Mouse (Mus musculus) myocyte (in vitro differentiated cells): ENCODE measurements at regions not wholly inside any gene's neighbourhood (a gene's known extent, or its start where the extent isn't known, plus 50 kb on each side); places are given as distances from the start of the nearest gene placed in this dataset.

Source experiments
- H3K27me3 ChIP-seq: one replicate; pipeline ENCODE4 v1.6.1; 2011; ENCODE audit not compliant: control insufficient read depth, insufficient read depth, insufficient read length
- H3K36me3 ChIP-seq: one replicate; pipeline ENCODE4 v1.6.1; 2011; ENCODE audit not compliant: control insufficient read depth, insufficient read depth
- H3K4me2 ChIP-seq: one replicate; pipeline ENCODE4 v1.6.1; 2011; ENCODE audit warnings: low read depth, control low read depth
- H3K4me3 ChIP-seq: one replicate; pipeline ENCODE4 v1.5.1; 2011; ENCODE audit warnings: mild to moderate bottlenecking, control low read depth, moderate library complexity
- H3K79me2 ChIP-seq: one replicate; pipeline ENCODE4 v1.6.1; 2011; ENCODE audit not compliant: control insufficient read depth, insufficient read depth
- H3ac ChIP-seq: one replicate; pipeline ENCODE4 v1.6.1; 2011; ENCODE audit not compliant: control insufficient read depth, insufficient read length
- CEBPB ChIP-seq: IDR thresholded peaks from 2 replicates; pipeline ENCODE4 v1.6.1; 2011; ENCODE audit warnings: mild to moderate bottlenecking, moderate library complexity; ENCODE audit not compliant: poor library complexity, insufficient read depth, severe bottlenecking
- E2F4 ChIP-seq: IDR thresholded peaks from one replicate; pipeline ENCODE4 v1.6.1; 2011; ENCODE audit warnings: mild to moderate bottlenecking, control low read depth, moderate library complexity; ENCODE audit not compliant: insufficient read depth
- MAX ChIP-seq: IDR thresholded peaks from one replicate; pipeline ENCODE4 v1.6.1; 2011; ENCODE audit warnings: low read depth, mild to moderate bottlenecking, control low read depth
- MYOD1 ChIP-seq, 3 experiments: IDR thresholded peaks; one replicate each; pipeline ENCODE4 v1.6.1; 2011; ENCODE audit warnings: control low read depth in 2 of 3, low read depth in 2 of 3, mild to moderate bottlenecking in 2 of 3, moderate library complexity in 1 of 3; ENCODE audit not compliant: insufficient read length in 2 of 3, control insufficient read depth in 1 of 3
- MYOG ChIP-seq, 3 experiments: IDR thresholded peaks; one replicate each; pipeline ENCODE4 v1.6.1; 2011; ENCODE audit warnings: control low read depth in 2 of 3, low read depth in 2 of 3, mild to moderate bottlenecking in 2 of 3; ENCODE audit not compliant: insufficient read length in 2 of 3, control insufficient read depth in 1 of 3, insufficient read depth in 1 of 3
- POLR2A ChIP-seq: IDR thresholded peaks from one replicate; pipeline ENCODE4 v1.6.1; 2011; ENCODE audit warnings: low read depth, mild to moderate bottlenecking, control low read depth, moderate library complexity; ENCODE audit not compliant: insufficient read length
- POLR2AphosphoS2 ChIP-seq: IDR thresholded peaks from one replicate; pipeline ENCODE4 v1.6.1; 2011; ENCODE audit warnings: low read depth, control low read depth; ENCODE audit not compliant: insufficient read length
- REST ChIP-seq: IDR thresholded peaks from one replicate; pipeline ENCODE4 v1.6.1; 2011; ENCODE audit warnings: mild to moderate bottlenecking, control low read depth, moderate library complexity; ENCODE audit not compliant: insufficient read depth, insufficient read length
- SRF ChIP-seq: IDR thresholded peaks from one replicate; pipeline ENCODE4 v1.6.1; 2011; ENCODE audit warnings: low read depth; ENCODE audit not compliant: control insufficient read depth, insufficient read length
- TCF12 ChIP-seq: IDR thresholded peaks from one replicate; pipeline ENCODE4 v1.6.1; 2011; ENCODE audit warnings: mild to moderate bottlenecking, control low read depth; ENCODE audit not compliant: poor library complexity, insufficient read depth, severe bottlenecking
- TCF3 ChIP-seq: IDR thresholded peaks from one replicate; pipeline ENCODE4 v1.6.1; 2011; ENCODE audit warnings: low read depth, control low read depth; ENCODE audit not compliant: insufficient read length
- USF1 ChIP-seq: IDR thresholded peaks from one replicate; pipeline ENCODE4 v1.6.1; 2011; ENCODE audit warnings: low read depth, mild to moderate bottlenecking, control low read depth, moderate library complexity

- Histone ChIP-seq H3ac (no peak overlapping the region), H3K79me2 (no peaks in the 10 kb centered on the region), H3K4me3 (no peak overlapping the region), H3K36me3 (no peaks in the 10 kb centered on the region), H3K27me3 (no peaks in the 10 kb centered on the region), H3K4me2 (no peak overlapping the region)
- TF ChIP-seq TCF12 (no peak), MYOG (IDR thresholded peaks at IDR 0.05; ENCODE audit: control insufficient read depth in 1 of 3, insufficient read depth in 1 of 3, insufficient read length in 2 of 3, low read depth in 2 of 3) (no peak), SRF (no peak), CEBPB (no peak), POLR2A (no peak), MAX (no peak), REST (no peak), USF1 (no peak), E2F4 (no peak), POLR2AphosphoS2 (no peak), TCF3 (no peak), MYOD1 (IDR thresholded peaks at IDR 0.05; ENCODE audit: control insufficient read depth in 1 of 3, insufficient read length in 2 of 3, low read depth in 2 of 3) (no peak)
Observed at GRCm38 (mm10) chr7:37290493-37291045, 482.9 kb downstream of the Zfp536 start.

- TF ChIP-seq TCF3, result no peak
- no peak for TF ChIP-seq CEBPB
- TF ChIP-seq POLR2AphosphoS2, result no peak
- TF ChIP-seq REST, result no peak
- TF ChIP-seq POLR2A, result no peak
- no peak for TF ChIP-seq MYOD1 (IDR thresholded peaks at IDR 0.05; ENCODE audit: control insufficient read depth in 1 of 3, insufficient read length in 2 of 3, low read depth in 2 of 3)
- TF ChIP-seq MYOG (IDR thresholded peaks at IDR 0.05; ENCODE audit: control insufficient read depth in 1 of 3, insufficient read depth in 1 of 3, insufficient read length in 2 of 3, low read depth in 2 of 3), result no peak
- TF ChIP-seq E2F4, result no peak
- TF ChIP-seq MAX, result no peak
- TF ChIP-seq TCF12, result no peak
- no peak for TF ChIP-seq SRF
- Histone ChIP-seq H3K4me3 (no peak overlapping the region), H3K4me2 (no peak overlapping the region), H3ac (no peak overlapping the region), H3K79me2 (no peaks in the 10 kb centered on the region), H3K27me3 (no peaks in the 10 kb centered on the region), H3K36me3 (no peaks in the 10 kb centered on the region)
Observed at GRCm38 (mm10) chr7:37291726-37292125, 481.7 kb downstream of the Zfp536 start.

GRCm38 (mm10) chr7:37292554-37292953 is 480.9 kb downstream of the Zfp536 start:
- H3K36me3 ChIP-seq, result no peaks in the 10 kb centered on the region
- TF ChIP-seq POLR2AphosphoS2 (no peak), MYOG (IDR thresholded peaks at IDR 0.05; ENCODE audit: control insufficient read depth in 1 of 3, insufficient read depth in 1 of 3, insufficient read length in 2 of 3, low read depth in 2 of 3) (no peak), USF1 (no peak), TCF3 (no peak), SRF (no peak)
- H3K27me3 ChIP-seq, result no peaks in the 10 kb centered on the region
- H3ac ChIP-seq, result no peak overlapping the region
- H3K4me3 ChIP-seq, result no peak overlapping the region
- no peaks in the 10 kb centered on the region for H3K79me2 ChIP-seq
- no peak overlapping the region for H3K4me2 ChIP-seq

- no peaks in the 10 kb centered on the region for H3K79me2 ChIP-seq
- H3K36me3 ChIP-seq, result no peaks in the 10 kb centered on the region
- no peak overlapping the region for H3K4me3 ChIP-seq
- no peak overlapping the region for H3K4me2 ChIP-seq
- TF ChIP-seq POLR2AphosphoS2 (no peak), TCF12 (no peak), TCF3 (no peak), MAX (no peak), MYOG (IDR thresholded peaks at IDR 0.05; ENCODE audit: control insufficient read depth in 1 of 3, insufficient read depth in 1 of 3, insufficient read length in 2 of 3, low read depth in 2 of 3) (no peak), USF1 (no peak), SRF (no peak)
- no peak overlapping the region for H3ac ChIP-seq
- no peaks in the 10 kb centered on the region for H3K27me3 ChIP-seq
Observed at GRCm38 (mm10) chr7:37298888-37299287, 474.6 kb downstream of the Zfp536 start.

- H3K36me3 ChIP-seq, result no peaks in the 10 kb centered on the region
- no peak overlapping the region for H3K4me3 ChIP-seq
- H3K4me2 ChIP-seq, result no peak overlapping the region
- no peaks in the 10 kb centered on the region for H3K27me3 ChIP-seq
- H3ac ChIP-seq, result no peak overlapping the region
- TF ChIP-seq MYOD1 (IDR thresholded peaks at IDR 0.05; ENCODE audit: control insufficient read depth in 1 of 3, insufficient read length in 2 of 3, low read depth in 2 of 3) (no peak), TCF3 (no peak), POLR2A (no peak), MAX (no peak), MYOG (IDR thresholded peaks at IDR 0.05; ENCODE audit: control insufficient read depth in 1 of 3, insufficient read depth in 1 of 3, insufficient read length in 2 of 3, low read depth in 2 of 3) (no peak), POLR2AphosphoS2 (no peak), SRF (no peak), USF1 (no peak), CEBPB (no peak), REST (no peak), E2F4 (no peak), TCF12 (no peak)
- H3K79me2 ChIP-seq, result no peaks in the 10 kb centered on the region
Observed at GRCm38 (mm10) chr7:37305463-37305862, 468.0 kb downstream of the Zfp536 start.
